Mouse (Mus musculus) lung, postnatal 0 days (tissue): ENCODE measurements at regions not wholly inside any gene's neighbourhood (a gene's known extent, or its start where the extent isn't known, plus 50 kb on each side); places are given as distances from the start of the nearest gene placed in this dataset.

Source experiments
- CTCF ChIP-seq: IDR thresholded peaks from 2 replicates; pipeline ENCODE4 v1.5.1; 2016; ENCODE audit warnings: antibody characterized with exemption, mild to moderate bottlenecking
- EP300 ChIP-seq: IDR thresholded peaks from 2 replicates; pipeline ENCODE4 v1.6.1; 2016; ENCODE audit warnings: antibody characterized with exemption, mild to moderate bottlenecking, control low read depth

DNA sequence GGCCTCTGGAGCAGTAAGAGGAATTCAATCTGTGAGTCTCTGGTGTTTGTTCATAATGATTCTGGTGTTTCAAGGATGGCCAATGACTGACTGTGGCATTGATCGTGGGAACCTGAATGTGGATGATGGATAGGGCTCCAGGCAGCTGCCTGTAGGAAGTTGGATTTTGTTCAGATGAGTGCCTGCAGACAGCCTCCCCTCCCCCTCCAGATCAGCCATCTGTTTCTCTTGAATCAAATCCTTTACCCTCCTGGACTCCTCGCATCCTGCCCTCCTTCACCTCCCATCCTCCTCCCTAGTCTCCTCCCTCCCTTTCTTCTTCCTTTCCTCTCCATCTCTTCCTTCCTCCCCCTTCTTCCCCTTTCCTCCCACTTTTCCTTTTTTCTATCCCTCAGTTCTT lies 307.6 kb upstream of the Plxna2 start:
- TF ChIP-seq CTCF = no peak
- TF ChIP-seq EP300 = no peak
